Mouse (Mus musculus): ENCODE data around the gene Spryd3.

Spryd3 gene

DNA sequence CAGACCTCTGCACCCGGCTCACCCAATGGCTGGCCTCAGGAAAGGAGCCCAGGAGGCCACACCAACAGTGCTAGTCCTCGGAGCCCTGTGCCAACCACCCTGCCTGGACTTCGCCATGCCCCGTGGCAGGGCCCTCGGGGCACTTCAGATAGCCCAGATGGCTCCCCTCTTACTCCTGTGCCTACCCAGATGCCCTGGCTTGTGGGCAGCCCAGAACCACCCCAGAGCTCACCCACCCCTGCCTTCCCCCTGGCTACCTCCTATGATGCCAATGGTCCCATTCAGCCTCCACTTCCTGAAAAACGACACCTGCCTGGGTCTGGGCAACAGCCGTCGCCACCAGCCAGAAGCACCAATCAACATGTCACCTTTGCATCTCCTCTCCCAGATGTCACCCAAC lies 23.2 kb downstream of the Spryd3 start:
- DNase-seq (ENCODE audit: low spot score) = no peak

DNA sequence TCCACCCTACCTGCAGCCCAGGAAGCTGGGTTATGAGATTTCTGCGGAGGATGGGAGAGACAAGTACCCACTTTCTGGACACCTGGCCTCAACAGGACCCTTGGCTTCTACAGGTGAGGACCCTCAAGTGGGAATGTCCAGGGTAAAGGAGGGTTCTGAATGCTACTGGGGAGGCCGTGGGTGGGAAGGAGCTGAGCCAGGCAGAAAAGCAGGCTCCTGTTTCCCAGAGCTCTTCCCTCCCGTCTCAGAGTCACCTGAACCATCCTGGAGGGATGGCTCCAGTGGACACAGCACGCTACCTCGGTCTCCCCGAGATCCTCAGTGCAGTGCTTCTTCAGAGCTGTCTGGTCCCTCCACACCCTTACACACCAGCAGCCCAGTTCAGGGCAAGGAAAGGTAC lies 23.9 kb downstream of the Spryd3 start:
- peak; percentile 22 for DNase-seq (ENCODE audit: low spot score)

DNA sequence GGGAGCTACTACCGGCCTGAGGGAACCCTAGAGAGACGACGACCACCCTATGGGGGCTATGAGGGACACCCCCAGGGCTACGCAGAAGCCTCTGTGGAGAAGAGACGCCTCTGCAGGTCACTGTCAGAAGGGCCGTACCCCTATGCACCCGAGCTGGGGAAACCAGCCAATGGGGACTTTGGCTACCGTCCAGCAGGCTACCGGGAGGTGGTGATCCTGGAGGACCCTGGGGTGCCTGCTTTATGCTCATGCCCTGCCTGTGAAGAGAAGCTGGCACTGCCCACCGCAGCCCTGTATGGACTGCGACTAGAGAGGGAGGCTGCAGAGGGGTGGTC lies 24.6 kb downstream of the Spryd3 start:
- no peak for DNase-seq (ENCODE audit: low spot score)

DNA sequence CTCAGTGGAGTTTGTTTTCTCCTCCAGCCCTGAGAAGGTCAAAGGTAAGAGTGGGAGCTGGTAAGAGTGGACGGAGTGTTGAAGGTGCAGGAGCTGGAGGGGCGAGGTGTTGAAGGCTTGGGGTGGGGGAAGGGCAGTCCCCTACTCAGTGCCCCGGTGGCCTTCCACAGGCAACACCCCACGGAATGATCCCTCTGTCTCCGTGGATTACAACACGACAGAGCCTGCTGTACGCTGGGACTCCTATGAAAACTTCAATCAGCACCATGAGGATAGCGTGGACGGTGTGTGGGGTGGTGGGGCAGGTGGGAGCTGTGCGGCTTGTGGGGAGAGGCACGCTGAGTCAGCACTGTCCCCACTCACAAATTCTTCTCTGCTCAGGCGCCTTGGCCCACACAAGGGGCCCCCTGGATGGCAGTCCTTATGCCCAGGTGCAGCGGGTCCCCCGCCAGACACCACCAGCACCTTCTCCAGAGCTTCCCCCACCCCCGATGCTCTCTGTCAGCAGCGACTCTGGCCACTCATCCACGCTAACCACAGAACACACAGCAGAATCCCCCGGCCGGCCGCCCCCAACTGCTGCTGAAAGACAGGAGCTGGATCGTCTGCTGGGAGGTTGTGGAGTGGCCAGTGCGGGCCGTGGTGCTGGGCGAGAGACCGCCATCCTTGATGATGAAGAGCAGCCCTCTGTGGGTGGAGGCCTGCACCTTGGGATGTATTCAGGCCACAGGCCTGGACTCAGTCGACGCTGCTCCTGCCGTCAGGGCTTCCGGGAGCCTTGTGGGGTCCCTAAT lies 25.1 kb downstream of the Spryd3 start:
- DNase-seq (ENCODE audit: low spot score) = no peak

DNA sequence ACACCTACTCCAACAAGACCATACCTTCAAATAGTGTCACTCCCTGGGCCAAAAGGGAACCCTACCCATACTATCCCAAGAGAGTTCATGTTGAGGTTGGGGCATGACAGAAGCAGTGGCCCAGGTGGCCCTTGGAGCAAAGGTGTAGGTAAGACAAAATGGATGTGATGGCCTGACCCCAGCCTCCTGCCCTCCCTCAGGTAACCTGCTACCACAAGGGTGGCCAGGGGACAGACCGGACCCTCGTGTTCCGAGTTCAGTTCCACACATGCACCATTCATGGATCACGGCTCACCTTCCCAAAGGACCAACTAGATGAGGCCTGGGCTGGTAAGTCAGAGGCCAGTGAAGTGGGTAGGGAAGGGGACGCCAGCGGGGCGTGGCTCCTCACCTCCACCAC lies 25.8 kb downstream of the Spryd3 start:
- no peak for DNase-seq (ENCODE audit: low spot score)

DNA sequence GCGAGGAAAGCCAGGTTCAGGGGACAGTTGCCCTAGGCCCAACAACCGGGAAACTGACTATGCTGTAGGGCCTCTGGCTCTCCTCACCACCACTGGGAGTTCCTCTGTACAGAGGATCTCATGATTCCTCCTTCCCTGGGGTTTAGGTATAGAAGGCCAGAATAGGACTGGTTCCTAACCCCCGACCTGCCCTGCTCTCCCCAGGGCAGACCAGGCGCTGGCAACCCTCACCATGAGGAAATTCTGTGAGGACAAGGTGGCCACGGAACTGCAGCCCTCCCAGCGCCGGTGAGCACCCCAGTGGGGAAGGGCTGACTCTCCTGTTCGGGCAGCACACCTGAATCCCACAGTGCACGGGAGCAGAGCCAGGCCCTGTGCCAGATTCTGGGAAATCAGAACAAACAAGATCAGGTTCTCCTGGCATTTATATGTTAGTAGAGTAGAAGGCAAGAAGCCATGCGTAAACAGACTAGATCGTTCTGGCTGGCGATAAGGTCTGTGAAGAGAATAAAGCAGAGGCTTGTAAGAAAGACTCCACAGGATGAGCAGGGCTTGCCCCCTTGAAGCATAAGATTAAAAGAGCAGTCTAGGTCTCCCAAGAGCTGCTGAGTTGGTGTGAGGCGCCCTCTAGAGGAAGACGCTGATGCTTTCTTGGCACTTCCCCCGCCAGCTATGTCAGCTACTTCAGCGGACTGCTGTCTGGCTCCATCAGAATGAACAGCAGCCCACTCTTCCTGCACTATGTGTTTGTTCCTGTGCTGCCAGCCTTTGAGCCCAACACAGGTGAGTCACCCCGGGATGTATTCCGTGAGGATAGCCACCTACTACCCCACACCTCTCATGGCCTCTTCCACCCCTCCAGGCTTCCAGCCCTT lies 27.1 kb downstream of the Spryd3 start:
- DNase-seq (ENCODE audit: low spot score) = peak; percentile 81

DNA sequence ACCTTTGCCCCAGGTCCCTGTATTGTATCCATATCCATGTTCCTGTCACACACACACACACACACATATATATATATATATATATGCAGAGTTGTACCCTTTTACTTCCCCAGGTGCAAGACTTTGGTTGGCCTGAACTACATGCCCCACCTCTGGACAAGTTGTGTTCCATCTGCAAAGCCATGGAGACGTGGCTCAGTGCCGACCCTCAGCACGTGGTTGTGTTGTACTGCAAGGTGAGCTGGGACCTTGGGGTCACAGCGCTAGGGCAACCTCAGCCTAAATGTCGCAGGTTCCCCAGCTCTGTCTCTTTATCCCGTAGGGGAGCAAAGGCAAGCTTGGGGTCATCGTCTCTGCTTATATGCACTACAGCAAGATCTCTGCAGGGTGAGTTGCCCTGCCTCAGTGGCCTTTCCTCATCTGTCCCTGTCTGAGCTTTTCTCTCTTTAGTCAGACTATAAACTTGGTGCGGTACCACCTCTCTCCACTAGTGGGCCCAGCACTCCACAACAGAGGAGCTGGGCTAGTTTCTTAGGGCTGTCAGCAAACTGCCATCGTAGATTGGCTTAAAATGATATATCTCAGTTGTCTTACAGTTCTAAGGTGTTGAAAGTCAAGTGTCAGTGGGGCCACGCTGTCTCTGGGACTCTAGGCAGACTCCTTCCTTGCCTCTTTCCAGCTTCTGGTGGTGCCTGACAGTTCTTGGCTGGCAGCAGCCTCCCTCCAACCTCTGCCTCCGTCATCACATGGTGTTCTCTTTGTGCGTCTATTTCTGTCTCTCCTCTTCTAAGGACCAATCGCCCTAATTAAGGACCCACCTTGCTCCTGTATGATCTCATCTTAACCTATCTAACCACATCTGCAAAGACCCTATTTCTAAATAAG lies 28.1 kb downstream of the Spryd3 start:
- DNase-seq (ENCODE audit: low spot score) = peak; percentile 78

DNA sequence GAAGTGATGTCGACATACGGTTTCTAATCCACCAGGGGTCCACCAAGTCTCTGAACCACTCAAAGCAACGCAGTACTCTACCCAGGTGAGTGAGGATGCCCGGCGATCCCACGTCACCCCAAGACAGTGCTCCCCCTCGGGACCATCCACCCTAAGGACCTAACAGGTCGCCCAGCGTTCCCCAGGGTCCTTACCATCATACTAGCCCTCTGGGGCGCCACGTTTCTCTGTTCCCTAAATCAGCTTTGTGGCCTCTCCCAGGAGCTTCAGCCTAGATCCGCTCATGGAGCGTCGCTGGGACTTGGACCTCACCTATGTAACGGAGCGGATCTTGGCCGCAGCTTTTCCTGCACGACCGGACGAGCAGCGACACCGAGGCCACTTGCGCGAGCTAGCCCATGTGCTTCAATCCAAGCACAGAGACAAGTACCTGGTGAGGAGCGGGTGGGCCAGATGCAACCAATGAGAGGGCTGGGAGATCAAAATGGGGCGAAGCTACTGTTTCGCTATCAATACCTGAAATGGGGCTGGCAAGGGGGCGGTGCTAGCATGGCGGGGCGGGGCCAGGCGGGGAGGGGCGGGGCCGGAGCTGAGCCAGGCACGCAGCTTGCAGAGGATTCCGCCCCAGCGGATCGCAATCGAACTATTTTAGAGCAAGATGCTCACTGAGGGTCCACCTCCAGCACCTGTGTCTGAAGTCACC lies 29.1 kb downstream of the Spryd3 start:
- no peak for DNase-seq (ENCODE audit: low spot score)

DNA sequence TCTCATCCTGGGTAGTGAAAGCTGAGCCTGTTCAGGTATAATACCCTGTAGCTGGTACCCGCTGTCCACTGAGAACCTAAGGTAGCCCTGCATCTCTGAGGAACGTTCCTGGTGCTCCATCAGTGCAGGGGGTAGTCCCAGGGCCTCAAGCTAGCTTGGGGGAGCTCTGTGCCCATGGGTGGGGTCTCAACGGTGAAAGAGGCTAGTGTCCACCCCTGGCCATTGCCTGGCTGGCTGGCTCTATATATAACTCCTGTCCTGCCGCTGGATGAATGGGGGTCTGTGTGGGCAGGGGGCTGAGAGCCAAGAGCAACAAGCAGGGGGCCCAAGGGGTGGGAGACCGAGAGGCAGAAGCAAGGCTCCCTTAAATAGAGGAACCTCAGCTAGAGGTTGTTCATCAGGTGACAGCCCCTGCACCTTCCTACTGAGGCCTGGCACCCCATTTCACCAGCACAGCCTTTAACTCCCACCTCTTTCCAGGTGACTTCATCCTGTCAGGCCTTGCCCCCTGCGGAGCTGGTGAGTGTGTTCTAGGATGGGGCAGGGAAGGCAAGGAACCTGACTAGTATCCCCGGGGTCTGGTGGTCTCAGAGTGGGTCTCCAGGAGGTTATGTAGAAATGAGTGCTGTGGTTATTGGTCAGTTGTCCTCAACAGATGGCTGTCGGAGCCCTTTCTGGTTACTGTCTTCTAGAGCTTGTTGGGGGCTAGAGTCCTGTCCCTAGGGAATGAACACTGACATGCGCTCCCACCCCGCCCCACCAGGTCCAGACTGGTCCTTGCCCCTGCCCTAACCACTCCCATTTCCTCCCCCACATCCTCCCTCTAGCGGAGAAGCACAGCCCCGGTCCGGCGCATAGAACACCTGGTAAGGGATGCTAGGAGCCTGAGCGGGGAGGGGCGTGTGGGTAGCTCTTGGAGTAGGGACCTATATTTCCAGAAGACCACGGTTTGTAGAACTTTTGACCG lies 30.0 kb downstream of the Spryd3 start:
- DNase-seq (ENCODE audit: low spot score) = no peak

DNA sequence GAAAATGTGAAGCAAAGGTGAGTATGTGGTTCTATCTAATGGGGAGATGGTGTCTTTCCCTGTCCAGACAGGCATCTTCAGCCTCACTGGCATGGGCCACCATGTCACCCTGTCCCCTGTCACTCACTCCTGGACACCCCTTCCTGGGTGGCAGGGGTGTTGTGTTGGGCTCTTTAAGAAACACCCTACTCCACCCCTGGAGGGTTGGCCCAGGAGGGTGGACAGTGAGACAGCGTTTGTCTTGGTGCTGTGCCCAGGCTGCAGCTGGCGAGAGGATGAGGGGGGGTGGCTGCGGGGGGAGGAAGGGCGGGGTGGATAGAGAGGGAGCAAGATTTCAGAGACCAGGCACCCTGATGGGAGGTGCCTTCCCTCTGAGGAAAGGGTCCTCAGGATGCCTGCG lies 30.7 kb downstream of the Spryd3 start:
- peak; percentile 95 for DNase-seq (ENCODE audit: low spot score)

DNA sequence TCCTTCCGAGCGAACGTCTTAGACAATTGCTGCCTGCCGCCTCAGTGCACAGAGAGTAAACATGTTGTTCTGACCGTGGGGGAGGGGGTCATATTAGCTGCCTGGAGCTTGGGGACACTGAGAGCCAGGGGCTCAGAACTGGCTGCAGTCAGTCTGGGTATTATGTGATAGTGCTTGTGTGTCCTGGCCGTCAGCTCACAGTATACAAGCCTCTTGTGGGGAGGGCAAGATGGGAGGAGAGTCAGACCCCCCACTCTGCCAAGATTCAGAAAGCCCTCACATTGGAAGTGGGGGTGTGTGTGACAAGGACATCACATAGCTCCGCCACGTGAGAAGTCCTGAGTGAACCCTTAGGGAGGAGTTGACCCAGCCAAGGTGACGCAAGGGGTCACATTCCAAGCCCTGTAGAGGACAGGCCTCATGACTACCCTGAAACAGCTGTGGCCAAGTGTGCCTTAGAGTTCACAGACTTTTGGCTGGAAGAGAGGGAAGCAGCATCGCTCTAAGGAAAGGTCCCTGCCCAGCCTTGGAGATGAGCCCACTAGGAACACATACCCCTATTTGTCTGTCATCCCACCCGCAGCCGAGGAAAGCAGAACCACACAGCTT lies 32.0 kb downstream of the Spryd3 start:
- peak; percentile 96 for DNase-seq (ENCODE audit: low spot score)

DNA sequence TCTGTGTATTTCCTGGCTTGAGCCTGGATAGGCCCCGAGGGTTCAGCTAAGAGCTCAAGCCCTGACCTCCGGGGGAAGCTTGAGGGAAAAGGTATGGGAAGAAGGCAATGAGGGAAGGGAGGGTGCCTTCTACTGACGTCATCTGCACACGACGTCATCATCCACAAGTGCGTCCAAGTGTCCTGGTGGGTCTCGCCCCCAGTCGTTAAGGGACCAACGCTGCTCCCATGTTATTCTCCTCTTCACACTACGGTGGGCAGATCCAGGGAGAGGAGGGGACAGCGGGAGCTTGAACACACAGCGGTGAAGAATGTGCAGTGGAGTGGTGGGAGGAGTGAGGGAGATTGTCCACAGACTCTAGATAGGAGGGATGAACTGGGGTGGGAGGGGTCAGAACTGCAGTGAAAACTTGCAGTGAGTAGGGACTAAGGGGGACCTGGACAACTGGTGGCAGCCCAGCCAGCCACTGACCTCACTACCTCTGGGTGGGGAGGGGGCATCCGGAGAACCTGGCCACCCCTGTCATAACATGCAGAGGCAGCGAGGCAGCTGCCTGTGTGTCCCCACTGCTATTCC lies 32.6 kb downstream of the Spryd3 start:
- peak; percentile 69 for DNase-seq (ENCODE audit: low spot score)

DNA sequence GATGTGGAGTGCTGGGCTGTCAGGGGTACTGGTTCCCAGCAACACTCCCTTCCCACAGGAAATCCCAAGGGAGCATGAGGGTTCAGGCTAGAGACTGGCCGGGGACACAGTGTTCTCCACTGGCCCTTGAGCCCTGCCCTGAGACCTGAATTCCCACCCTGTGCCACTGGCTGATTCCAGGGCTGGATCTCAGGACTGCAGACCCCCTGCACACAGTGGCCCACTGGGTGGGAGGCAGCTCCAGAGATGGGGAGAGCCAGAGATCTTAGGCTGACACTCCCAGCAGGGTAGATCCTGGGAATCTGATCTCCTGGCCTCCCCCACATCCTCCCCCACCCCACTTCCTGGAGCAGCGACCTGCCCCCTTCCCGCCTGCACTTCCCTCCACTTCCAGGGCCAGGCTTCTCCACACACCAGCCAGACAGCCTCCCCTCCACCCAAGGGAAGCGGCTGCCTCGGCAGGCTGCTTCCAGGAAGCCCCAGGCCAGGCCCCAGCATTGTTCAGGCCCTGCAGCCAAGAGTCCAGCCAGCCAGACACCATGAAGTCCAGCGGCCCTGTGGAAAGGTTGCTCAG lies 33.4 kb downstream of the Spryd3 start:
- DNase-seq (ENCODE audit: low spot score) = peak; percentile 81

DNA sequence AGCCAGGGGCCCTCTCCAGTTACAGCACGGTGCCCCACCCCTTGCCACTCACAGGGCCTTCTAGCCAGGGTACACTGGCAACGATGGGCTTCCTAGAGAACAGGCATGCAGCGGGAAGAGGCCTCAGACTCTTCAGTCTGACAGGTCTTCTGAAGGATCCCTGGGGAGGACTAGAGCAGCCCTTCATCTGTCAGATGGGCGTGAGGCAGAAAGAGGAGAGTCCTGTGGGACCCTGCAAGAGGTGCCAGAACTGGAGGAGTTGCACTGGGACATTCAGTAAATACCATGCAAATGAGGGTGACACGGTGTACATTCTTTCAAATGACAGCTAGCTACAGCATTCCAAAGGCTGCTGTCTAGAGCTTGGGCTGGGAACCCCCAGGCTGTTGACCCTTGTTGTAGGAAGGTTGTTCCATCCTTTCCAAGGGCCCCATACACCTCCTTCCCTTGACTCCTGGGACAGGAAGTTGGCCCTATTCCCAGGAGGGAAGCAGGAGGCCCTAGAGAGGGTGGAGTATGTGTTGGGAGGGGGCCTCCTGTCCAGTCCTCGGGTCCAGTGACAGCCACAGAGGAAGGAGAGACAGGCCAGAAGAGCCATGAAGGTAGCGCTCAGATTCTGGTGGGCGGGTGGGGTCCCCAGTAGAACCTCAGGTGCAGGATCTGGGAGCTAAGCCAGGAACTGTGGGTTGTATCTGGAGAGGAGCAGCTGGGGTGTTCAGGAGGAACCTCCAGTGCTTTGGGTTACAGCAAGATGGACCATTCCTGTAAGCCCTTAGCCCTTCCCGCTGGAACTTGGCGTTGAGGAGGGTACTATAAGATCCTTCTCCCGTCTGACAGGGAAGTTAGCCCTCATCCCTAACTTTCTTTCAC lies 34.1 kb downstream of the Spryd3 start:
- peak; percentile 88 for DNase-seq (ENCODE audit: low spot score)

DNA sequence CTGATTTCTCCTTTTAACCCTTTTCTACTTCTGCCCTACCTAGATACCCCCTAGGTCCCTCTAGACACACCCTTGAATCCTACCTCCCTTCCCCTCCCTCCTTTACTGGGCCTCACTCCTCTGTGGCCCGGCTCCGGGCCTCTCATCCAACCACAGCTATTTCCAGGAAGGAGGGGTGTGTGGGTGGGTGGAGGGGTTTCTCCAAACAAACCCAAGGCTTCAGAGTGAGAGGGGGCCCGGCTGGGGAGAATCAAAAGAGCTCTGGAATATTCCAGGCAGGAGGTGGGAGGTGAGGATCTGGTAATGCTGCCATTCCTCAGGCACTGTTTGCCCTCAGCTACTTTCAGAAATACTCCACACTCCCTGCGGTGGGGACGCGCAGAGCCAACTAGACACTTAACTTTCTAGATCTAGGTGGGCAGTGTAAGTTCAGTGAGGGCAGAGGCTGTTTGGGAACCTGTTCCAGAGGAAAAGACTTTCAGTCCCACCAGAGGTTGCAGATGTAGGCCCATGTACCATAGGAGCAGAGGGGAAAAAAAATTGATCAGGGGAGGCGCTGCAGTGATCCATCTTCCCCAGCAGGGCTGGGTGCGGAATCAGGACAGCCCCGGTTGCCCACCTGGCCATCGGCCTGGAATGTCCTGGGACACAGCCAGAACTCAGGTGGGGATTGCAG lies 34.9 kb downstream of the Spryd3 start:
- DNase-seq (ENCODE audit: low spot score) = peak; percentile 45

DNA sequence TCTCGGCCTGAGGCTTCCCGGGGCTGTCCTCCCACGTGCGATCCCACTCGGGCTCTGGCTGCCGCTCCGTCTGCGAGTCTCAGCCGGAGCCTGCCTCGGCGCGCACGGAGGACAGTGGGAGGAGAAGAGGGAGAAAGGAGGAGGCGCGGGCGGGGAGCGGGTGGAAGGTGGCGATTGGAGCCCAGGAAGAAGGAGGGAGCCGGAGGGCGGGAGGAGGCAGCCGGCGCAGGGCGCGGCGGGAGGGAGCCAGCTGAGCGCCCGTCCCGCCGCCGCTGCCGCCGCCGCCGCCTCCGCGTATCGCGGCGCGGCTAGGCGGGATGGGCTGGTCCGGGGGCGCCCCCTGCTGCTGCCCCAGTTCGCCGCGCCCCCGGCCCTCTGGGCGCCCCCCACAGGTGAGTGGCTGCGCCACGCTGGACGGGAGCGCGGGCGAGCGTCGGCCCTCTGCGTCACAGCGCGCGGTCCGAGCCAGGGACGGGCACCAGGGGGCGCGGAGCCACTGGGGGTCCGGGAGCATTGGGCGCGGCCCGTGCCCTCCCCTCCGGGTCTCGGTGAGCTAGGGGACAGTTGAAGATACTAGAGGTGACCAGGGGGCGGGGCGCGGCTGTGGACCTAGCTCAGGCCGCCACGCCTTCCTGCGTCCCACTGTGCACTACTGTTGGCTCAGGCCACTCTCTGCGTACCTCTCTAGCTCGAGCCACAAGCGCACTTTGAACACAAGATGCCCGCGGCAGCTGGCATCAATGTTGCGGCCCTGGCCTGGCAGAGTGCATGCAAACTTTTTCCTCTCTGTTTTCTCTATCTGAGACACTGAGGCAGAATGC lies 35.7 kb downstream of the Spryd3 start, which contains the start of gene Tns2:
Gene Tns2, plus strand, starts transcription at position 253 of the 821 bp plus-strand sequence.
- peak; percentile 86 for DNase-seq (ENCODE audit: low spot score)

DNA sequence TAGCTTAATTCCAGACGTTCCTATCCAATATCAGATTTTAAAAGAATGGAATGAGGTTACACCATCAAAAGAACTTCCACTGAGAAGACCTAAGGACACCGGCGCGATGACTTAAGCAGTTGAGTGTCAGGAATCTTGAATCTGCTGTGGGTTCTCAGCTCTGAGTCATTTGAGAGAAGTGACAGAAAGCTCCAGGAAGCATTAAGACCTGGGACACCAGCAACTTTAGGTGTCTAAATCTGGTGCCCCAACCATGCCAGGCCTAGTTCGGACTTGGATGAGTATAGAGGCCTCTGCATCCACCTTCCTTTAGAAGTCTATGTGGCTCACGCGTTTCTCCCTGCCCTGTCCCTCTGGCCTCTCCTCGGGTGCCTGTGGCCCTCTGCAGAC lies 36.3 kb downstream of the Spryd3 start:
- DNase-seq (ENCODE audit: low spot score) = no peak
